Mouse (Mus musculus) activated CD4-positive, CD25-positive, alpha-beta regulatory T cell, adult 4 months (primary cell): ENCODE data around the gene Vmn1r118. TPM values are rescaled to one million over a fixed set of nuclear protein-coding genes. Genes with fewer than 3 reads are reported as not detected.
"Not testable (repeated sequence)": the region's sequence is repeated elsewhere in the genome, so short reads cannot be mapped to it uniquely, and the experiment has no call there.

Source experiments
- ATAC-seq: one replicate; pipeline ENCODE4 v1.8.0; 2017
- polyA plus RNA-seq, 2 experiments: library from polyadenylated mRNA; unstranded; fragments of 100-300 nt; shearing (Covaris generic); gene quantifications; one replicate each; pipeline ENCODE4 v1.2.1; 2017

Vmn1r118 gene
- polyA plus RNA-seq = not detected

DNA sequence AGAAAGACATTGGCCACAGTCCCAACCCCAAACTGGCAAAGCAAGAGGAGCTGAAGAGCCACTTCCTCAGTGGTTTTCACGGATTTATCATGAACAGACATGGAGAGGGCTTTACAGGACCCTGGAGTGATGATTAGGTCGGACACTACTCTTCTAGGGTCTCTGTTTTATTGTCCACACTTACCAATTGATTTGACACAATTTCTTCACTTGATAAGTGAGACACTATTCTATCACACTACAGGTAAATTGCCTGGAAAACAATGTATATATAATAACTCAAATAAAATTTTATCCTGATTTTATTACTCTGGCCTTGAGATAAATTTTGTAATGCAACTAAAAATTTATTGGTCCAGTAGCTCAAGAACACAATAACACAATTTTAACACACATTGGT is at the start of gene Vmn1r118:
Gene Vmn1r118 (minus strand): TSS at position 101 of the 400 bp plus-strand sequence.
- not testable (repeated sequence) for ATAC-seq

DNA sequence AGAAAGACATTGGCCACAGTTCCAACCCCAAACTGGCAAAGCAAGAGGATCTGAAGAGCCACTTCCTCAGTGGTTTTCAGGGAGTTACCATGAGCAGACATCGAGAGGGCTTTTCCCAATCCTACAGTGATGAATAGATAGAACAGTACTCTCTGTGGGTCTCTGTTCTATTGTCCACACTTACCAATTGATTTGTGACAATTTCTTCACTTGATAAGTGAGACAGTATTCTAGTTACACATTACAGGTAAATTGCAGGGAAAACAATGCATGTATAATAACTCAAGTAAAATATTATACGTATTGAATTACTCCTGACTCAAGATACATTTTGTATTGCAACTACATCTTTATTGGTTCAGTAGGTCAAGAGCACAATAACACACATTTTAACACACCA is 28.1 kb downstream of the Vmn1r118 start, which contains the start of gene Vmn1r117:
Gene Vmn1r117 (minus strand): TSS at position 101 of the 400 bp plus-strand sequence.
- ATAC-seq = not testable (repeated sequence)

DNA sequence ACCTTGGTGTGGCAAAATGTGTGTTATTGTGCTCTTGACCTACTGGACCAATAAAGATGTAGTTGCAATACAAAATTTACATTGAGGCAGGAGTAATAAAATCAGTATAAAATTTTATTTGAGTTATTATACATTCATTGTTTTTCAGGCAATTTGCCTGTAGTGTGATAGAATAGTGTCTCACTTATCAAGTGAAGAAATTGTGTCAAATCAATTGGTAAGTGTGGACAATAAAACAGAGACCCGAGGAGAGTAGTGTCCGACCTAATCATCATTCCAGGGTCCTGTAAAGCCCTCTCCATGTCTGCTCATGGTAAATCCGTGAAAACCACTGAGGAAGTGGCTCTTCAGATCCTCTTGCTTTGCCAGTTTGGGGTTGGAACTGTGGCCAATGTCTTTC is 40.2 kb downstream of the Vmn1r118 start, which contains the start of gene Vmn1r116:
Gene Vmn1r116 (plus strand): TSS at position 301 of the 400 bp plus-strand sequence.
- not testable (repeated sequence) for ATAC-seq

Other genes starting within 250 kb of the Vmn1r118 start
- not detected for gene Vmn1r107, start 243.4 kb downstream of the Vmn1r118 start, polyA plus RNA-seq
- gene Vmn1r111, start 209.1 kb downstream of the Vmn1r118 start, polyA plus RNA-seq = not detected
- gene Gm10668, start 181.7 kb downstream of the Vmn1r118 start, polyA plus RNA-seq = not detected
- gene Vmn1r112, start 141.2 kb downstream of the Vmn1r118 start, polyA plus RNA-seq = not detected
- not detected for gene Vmn1r113, start 125.1 kb downstream of the Vmn1r118 start, polyA plus RNA-seq
- not detected for gene Vmn1r114, start 100.2 kb downstream of the Vmn1r118 start, polyA plus RNA-seq
- not detected for gene Vmn1r115, start 67.4 kb downstream of the Vmn1r118 start, polyA plus RNA-seq
- not detected for gene Vmn1r116, start 40.1 kb downstream of the Vmn1r118 start, polyA plus RNA-seq
- gene Vmn1r117, start 28.2 kb downstream of the Vmn1r118 start, polyA plus RNA-seq = not detected
- not detected for gene Vmn1r119, start 100.1 kb upstream of the Vmn1r118 start, polyA plus RNA-seq
- not detected for gene Vmn1r120, start 141.4 kb upstream of the Vmn1r118 start, polyA plus RNA-seq
- not detected for gene Vmn1r121, start 186.2 kb upstream of the Vmn1r118 start, polyA plus RNA-seq
- not detected for gene Vmn1r122, start 221.8 kb upstream of the Vmn1r118 start, polyA plus RNA-seq
- not detected for gene Vmn1r123, start 249.8 kb upstream of the Vmn1r118 start, polyA plus RNA-seq